Mouse (Mus musculus) embryonic facial prominence, embryonic 12.5 days (tissue): ENCODE measurements around the gene Pik3r2. TPM values are rescaled to one million over a fixed set of nuclear protein-coding genes. Genes with fewer than 3 reads are reported as not detected.
A peak's percentile ranks its signal among the peaks of the same experiment; 100 is the strongest.

ENCODE experiments used
- ATAC-seq: fragments of 200-750 bp; cut with Nextera tagmentation; 2 replicates; pipeline ENCODE4 v1.8.0; 2017; ENCODE audit not compliant: insufficient number of reproducible peaks, insufficient read depth, low FRiP score, low TSS enrichment
- H3K27ac ChIP-seq: fragments of 300-500 bp; sonication (generic); 2 replicates; pipeline ENCODE4 v1.5.1; 2016; ENCODE audit warnings: mild to moderate bottlenecking
- H3K27me3 ChIP-seq: fragments of 300-500 bp; sonication (generic); 2 replicates; pipeline ENCODE4 v1.6.1; 2016; ENCODE audit warnings: mild to moderate bottlenecking, moderate library complexity
- H3K36me3 ChIP-seq: fragments of 300-500 bp; sonication (generic); 2 replicates; pipeline ENCODE4 v1.6.1; 2016; ENCODE audit warnings: mild to moderate bottlenecking
- H3K4me1 ChIP-seq: fragments of 300-500 bp; sonication (generic); 2 replicates; pipeline ENCODE4 v1.6.1; 2016
- H3K4me2 ChIP-seq: fragments of 300-500 bp; sonication (generic); replicated peaks from 2 replicates; pipeline ENCODE4 v1.6.1; 2016; ENCODE audit warnings: mild to moderate bottlenecking, moderate library complexity
- H3K4me3 ChIP-seq: fragments of 300-500 bp; sonication (generic); 2 replicates; pipeline ENCODE4 v1.5.1; 2016; ENCODE audit warnings: mild to moderate bottlenecking
- H3K9ac ChIP-seq: fragments of 300-500 bp; sonication (generic); 2 replicates; pipeline ENCODE4 v1.6.1; 2016; ENCODE audit warnings: mild to moderate bottlenecking, moderate library complexity
- H3K9me3 ChIP-seq: fragments of 300-500 bp; sonication (generic); 2 replicates; pipeline ENCODE4 v1.6.1; 2016; ENCODE audit warnings: mild to moderate bottlenecking, moderate library complexity
- WGBS: fragments of 180-500 bp; shearing (Covaris S2); methylation state at CpG from one replicate; pipeline ENCODE4 v1.1.7; 2016; 5-methylcytosine and 5-hydroxymethylcytosine counted together
- polyA plus RNA-seq: library from polyadenylated mRNA; unstranded; fragments of >200 nt; fragmentation: Nextera tagmentation; extraction: Ambion mirVana; gene quantifications from 2 replicates; pipeline ENCODE4 v1.2.1, GENCODE M21; 2016

The Pik3r2 gene
- polyA plus RNA-seq, 1 experiment from 2014 or later, result 78.0 TPM

- WGBS, result 86% methylated on average over 7 of the region's 7 CpGs
- no peak for ATAC-seq
- Histone ChIP-seq H3K4me3 (no peak overlapping the region), H3K9me3 (no peaks in the 10 kb centered on the region), H3K4me2 (no peak overlapping the region), H3K27ac (no peak overlapping the region), H3K36me3 (peaks cover 65% of the 10 kb centered on the region), H3K4me1 (peaks cover 37% of the 10 kb centered on the region), H3K9ac (no peak overlapping the region; the same call in 1 of the 2 replicates), H3K27me3 (no peaks in the 10 kb centered on the region)
Observed at GRCm38 (mm10) chr8:70771217-70771616, 5.3 kb downstream of the Pik3r2 start.

DNA sequence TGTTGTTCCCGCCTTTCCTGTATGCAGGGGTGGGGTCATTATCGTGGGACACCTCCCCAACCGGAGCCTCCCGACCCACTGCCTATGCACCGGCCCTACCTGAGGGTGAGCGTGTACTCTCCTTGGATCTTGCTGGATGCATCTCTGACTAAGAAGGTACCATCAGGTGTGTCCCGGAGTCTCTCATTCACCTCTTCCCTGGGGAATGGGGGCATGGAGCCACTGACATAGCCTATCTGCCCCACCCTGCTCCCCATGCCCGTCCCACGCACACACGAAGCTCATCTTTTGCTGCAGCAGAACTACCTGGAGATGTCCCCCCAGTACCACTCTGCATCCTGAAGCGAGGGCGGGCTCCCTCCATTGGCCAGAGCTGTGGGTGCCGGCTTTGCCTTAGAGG is 5.8 kb downstream of the Pik3r2 start:
- H3K4me2 ChIP-seq, result no peak overlapping the region
- peaks cover 65% of the 10 kb centered on the region for H3K36me3 ChIP-seq
- peaks cover 39% of the 10 kb centered on the region for H3K4me1 ChIP-seq
- no peaks in the 10 kb centered on the region for H3K27me3 ChIP-seq
- WGBS, result 93% methylated on average over 13 of the region's 13 CpGs
- H3K4me3 ChIP-seq, result no peak overlapping the region
- ATAC-seq, result no peak
- no peak overlapping the region for H3K27ac ChIP-seq
- no peaks in the 10 kb centered on the region for H3K9me3 ChIP-seq
- H3K9ac ChIP-seq, result no peak overlapping the region

- no peaks in the 10 kb centered on the region for H3K27me3 ChIP-seq
- 74% methylated on average over 12 of the region's 12 CpGs for WGBS
- H3K27ac ChIP-seq, result no peak overlapping the region
- H3K4me3 ChIP-seq, result no peak overlapping the region
- no peak for ATAC-seq
- peaks cover 63% of the 10 kb centered on the region for H3K36me3 ChIP-seq
- peak overlapping the region; percentile 15; the same call in 1 of the 2 replicates for H3K9ac ChIP-seq
- H3K9me3 ChIP-seq, result no peaks in the 10 kb centered on the region
- H3K4me1 ChIP-seq, result peaks cover 32% of the 10 kb centered on the region
- no peak overlapping the region for H3K4me2 ChIP-seq
Observed at GRCm38 (mm10) chr8:70769858-70770257, 6.7 kb downstream of the Pik3r2 start.

DNA sequence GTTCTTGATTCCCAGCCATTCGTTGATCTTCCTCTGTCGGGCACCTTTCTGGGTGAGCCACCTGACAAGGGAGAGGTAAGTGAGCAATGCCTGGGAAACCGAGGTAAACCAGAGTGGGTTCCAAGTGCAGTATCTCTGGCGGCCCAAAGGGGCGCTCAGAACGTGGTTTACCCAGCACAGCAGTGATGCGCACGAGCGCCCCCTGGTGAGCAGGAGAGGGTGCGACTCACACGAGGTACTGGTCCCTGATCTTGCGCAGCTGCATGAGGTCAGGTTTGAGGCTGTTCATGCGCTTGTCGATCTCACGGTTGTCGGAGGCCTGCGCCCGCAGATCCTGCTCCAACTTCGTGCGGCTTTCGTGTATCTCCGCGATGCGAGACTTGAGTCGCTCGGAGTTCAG is 7.2 kb downstream of the Pik3r2 start:
- Histone ChIP-seq H3K27ac (no peak overlapping the region), H3K4me2 (no peak overlapping the region), H3K4me1 (peaks cover 27% of the 10 kb centered on the region), H3K9me3 (no peaks in the 10 kb centered on the region), H3K9ac (no peak overlapping the region; the same call in 1 of the 2 replicates), H3K36me3 (peaks cover 58% of the 10 kb centered on the region), H3K27me3 (no peaks in the 10 kb centered on the region), H3K4me3 (no peak overlapping the region)
- peak; percentile 24; the same call in 1 of the 2 replicates for ATAC-seq
- 6% methylated on average over 26 of the region's 26 CpGs for WGBS

GRCm38 (mm10) chr8:70768956-70769355 is 7.6 kb downstream of the Pik3r2 start:
- Histone ChIP-seq H3K9ac (no peak overlapping the region), H3K9me3 (no peaks in the 10 kb centered on the region), H3K27ac (no peak overlapping the region), H3K4me1 (peaks cover 23% of the 10 kb centered on the region), H3K4me3 (no peak overlapping the region), H3K27me3 (no peaks in the 10 kb centered on the region), H3K36me3 (peaks cover 55% of the 10 kb centered on the region), H3K4me2 (no peak overlapping the region)
- 85% methylated on average over 16 of the region's 16 CpGs for WGBS
- ATAC-seq, result no peak

- Histone ChIP-seq H3K4me3 (no peak overlapping the region), H3K9me3 (no peaks in the 10 kb centered on the region), H3K9ac (no peak overlapping the region), H3K27ac (no peak overlapping the region), H3K4me2 (no peak overlapping the region), H3K36me3 (peaks cover 51% of the 10 kb centered on the region), H3K27me3 (no peaks in the 10 kb centered on the region), H3K4me1 (peaks cover 18% of the 10 kb centered on the region)
- WGBS, result 96% methylated on average over 32 of the region's 32 CpGs
- no peak for ATAC-seq
Observed at GRCm38 (mm10) chr8:70768231-70768776, 8.2 kb downstream of the Pik3r2 start.

GRCm38 (mm10) chr8:70767503-70767902 is 9.0 kb downstream of the Pik3r2 start:
- no peak overlapping the region for H3K27ac ChIP-seq
- no peak for ATAC-seq
- peaks cover 16% of the 10 kb centered on the region for H3K4me1 ChIP-seq
- peaks cover 43% of the 10 kb centered on the region for H3K36me3 ChIP-seq
- no peak overlapping the region for H3K4me3 ChIP-seq
- no peaks in the 10 kb centered on the region for H3K27me3 ChIP-seq
- H3K9me3 ChIP-seq, result no peaks in the 10 kb centered on the region
- 82% methylated on average over 6 of the region's 6 CpGs for WGBS
- no peak overlapping the region for H3K4me2 ChIP-seq
- H3K9ac ChIP-seq, result no peak overlapping the region

DNA sequence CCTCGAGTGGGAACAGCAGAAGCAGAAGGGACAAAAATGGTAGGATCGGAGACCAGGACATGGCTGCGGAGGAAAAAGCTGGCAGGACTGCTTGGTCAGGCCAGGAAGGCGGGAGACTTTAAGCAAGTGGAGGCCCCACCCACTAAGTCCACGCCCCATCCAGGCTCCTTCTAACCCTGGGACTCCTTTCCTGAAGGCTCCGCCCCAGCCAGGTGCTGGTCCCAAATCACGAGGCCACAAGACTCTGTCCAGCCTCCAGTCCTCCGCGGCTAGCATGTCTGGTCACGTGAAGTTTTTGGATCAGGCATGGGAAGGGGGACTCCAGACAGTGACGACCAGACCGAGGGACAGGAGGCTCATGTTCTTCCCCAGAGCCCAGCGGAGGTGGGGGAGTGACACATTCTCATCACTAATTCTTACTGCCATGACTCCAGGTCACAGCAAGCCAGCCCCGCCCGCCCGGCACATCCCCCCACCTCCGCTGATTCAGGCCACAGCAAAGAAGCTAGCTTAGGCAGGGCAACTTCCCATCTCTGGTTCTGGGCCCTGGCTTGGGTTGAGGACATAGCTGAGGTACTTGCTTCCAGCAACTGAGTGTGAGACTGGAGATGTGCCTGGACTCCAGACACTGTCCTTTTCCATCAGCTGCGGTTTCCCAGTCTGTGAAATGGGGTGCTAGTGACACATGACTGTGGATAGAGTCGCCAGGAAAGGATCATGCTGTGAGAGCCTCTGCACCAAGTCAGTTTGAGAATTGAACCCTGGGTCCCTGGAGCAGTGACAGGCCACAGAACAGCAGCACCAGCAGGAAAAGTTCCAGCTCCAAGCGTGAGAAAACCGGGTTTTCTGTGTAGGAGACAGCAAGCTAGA is 9.7 kb downstream of the Pik3r2 start:
- H3K4me3 ChIP-seq, result peak overlapping the region; percentile 39
- peak; percentile 11; the same call in 1 of the 2 replicates for ATAC-seq
- peaks cover 36% of the 10 kb centered on the region for H3K36me3 ChIP-seq
- 9% methylated on average over 21 of the region's 21 CpGs for WGBS
- peak overlapping the region; percentile 19; the same call in 1 of the 2 replicates for H3K27ac ChIP-seq
- no peaks in the 10 kb centered on the region for H3K9me3 ChIP-seq
- H3K27me3 ChIP-seq, result no peaks in the 10 kb centered on the region
- peak overlapping the region; percentile 55 for H3K9ac ChIP-seq
- peak overlapping the region; percentile 85 for H3K4me2 ChIP-seq
- H3K4me1 ChIP-seq, result peaks cover 13% of the 10 kb centered on the region

DNA sequence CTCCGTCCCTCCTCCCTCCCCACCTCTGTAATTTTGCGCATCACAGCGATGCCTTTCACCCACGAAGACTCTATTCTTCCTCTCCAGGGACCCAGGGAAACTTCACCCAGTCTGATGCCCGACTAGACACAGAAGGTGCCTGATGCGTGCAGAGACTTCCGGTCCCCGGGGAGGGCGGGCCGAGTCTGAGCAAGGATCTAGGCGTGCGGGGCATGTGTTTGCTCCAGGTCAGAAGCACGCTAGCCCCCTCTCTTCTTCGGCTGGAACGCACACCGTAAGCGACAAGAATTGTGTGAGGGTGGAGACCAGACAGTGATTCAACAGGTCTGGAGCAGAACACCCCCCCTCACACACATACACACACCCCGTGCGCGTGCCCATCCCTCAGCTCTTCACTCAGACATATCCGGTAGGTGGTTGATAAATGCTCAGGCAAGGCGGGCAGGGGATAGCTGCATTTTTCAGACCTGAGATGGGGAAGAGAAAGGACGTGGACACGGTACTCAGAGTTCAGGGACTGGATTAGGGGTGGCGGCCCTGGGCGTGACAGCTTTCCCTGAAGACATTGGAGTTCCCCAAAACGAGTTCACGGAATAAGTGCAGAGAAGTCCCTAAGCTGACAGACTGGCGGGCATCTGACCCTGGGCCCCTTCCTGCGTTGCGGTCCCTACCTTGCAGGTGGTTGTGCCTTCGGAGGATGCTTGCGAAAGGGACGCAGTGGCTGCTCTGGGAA is 10.5 kb downstream of the Pik3r2 start:
- peak overlapping the region; percentile 85 for H3K4me2 ChIP-seq
- peak overlapping the region; percentile 39 for H3K4me3 ChIP-seq
- H3K9ac ChIP-seq, result peak overlapping the region; percentile 55
- WGBS, result 2% methylated on average over 34 of the region's 34 CpGs
- H3K4me1 ChIP-seq, result peaks cover 17% of the 10 kb centered on the region
- no peaks in the 10 kb centered on the region for H3K9me3 ChIP-seq
- H3K27me3 ChIP-seq, result no peaks in the 10 kb centered on the region
- ATAC-seq, result no peak
- 0 out of 2 replicates have a peak overlapping the region, but pooled peaks have one; percentile 1 for H3K27ac ChIP-seq
- H3K36me3 ChIP-seq, result peaks cover 28% of the 10 kb centered on the region

- no peaks in the 10 kb centered on the region for H3K27me3 ChIP-seq
- peak overlapping the region; percentile 39 for H3K4me3 ChIP-seq
- 78% methylated on average over 9 of the region's 9 CpGs for WGBS
- H3K9ac ChIP-seq, result 0 out of 2 replicates have a peak overlapping the region, but pooled peaks have one; percentile 55
- peaks cover 17% of the 10 kb centered on the region for H3K4me1 ChIP-seq
- no peak overlapping the region for H3K27ac ChIP-seq
- no peak for ATAC-seq
- peaks cover 22% of the 10 kb centered on the region for H3K36me3 ChIP-seq
- H3K4me2 ChIP-seq, result peak overlapping the region; percentile 85
- no peaks in the 10 kb centered on the region for H3K9me3 ChIP-seq
Observed at GRCm38 (mm10) chr8:70765329-70765728, 11.2 kb downstream of the Pik3r2 start.

GRCm38 (mm10) chr8:70764676-70765075 is 11.8 kb downstream of the Pik3r2 start:
- peaks cover 24% of the 10 kb centered on the region for H3K4me1 ChIP-seq
- peak overlapping the region; percentile 85; the same call in 1 of the 2 replicates for H3K4me2 ChIP-seq
- peaks cover 18% of the 10 kb centered on the region for H3K36me3 ChIP-seq
- H3K4me3 ChIP-seq, result no peak overlapping the region
- no peak overlapping the region for H3K9ac ChIP-seq
- no peaks in the 10 kb centered on the region for H3K9me3 ChIP-seq
- ATAC-seq, result no peak
- no peaks in the 10 kb centered on the region for H3K27me3 ChIP-seq
- 94% methylated on average over 13 of the region's 13 CpGs for WGBS
- H3K27ac ChIP-seq, result no peak overlapping the region
